Mouse (Mus musculus): ENCODE results near the gene Adora2a.
A peak's percentile ranks its signal among the peaks of the same experiment; 100 is the strongest.
"Not testable (repeated sequence)": the region's sequence is repeated elsewhere in the genome, so short reads cannot be mapped to it uniquely, and the experiment has no call there.

Adora2a gene

GRCm38 (mm10) chr10:75350564-75350963 lies 33.9 kb downstream of the Adora2a start:
- DNase-seq (ENCODE audit: low spot score) = no peak

GRCm38 (mm10) chr10:75352541-75352940 lies 35.9 kb downstream of the Adora2a start:
- no peak for DNase-seq (ENCODE audit: low spot score)

- not testable (repeated sequence) for DNase-seq (ENCODE audit: low spot score)
These were observed 37.2 kb downstream of the Adora2a start for GRCm38 (mm10) chr10:75353838-75354241.

GRCm38 (mm10) chr10:75355341-75355740 lies 38.7 kb downstream of the Adora2a start:
- no peak for DNase-seq (ENCODE audit: low spot score)

GRCm38 (mm10) chr10:75364214-75364690 lies 47.6 kb downstream of the Adora2a start:
- peak; percentile 73 for DNase-seq (ENCODE audit: low spot score)

GRCm38 (mm10) chr10:75364796-75365195 lies 48.1 kb downstream of the Adora2a start:
- no peak for DNase-seq (ENCODE audit: low spot score)

GRCm38 (mm10) chr10:75365231-75365633 lies 48.6 kb downstream of the Adora2a start:
- no peak for DNase-seq (ENCODE audit: low spot score)

- DNase-seq (ENCODE audit: low spot score) = peak; percentile 65
These were observed 57.1 kb downstream of the Adora2a start for GRCm38 (mm10) chr10:75373655-75374351.

- DNase-seq (ENCODE audit: low spot score) = peak; percentile 16
These were observed 62.0 kb downstream of the Adora2a start for GRCm38 (mm10) chr10:75378688-75379087.

Measured in adipocyte (in vitro differentiated cells).